Mouse (Mus musculus) kidney, embryonic 16.5 days (tissue): ENCODE results near the gene Mpp3. TPM values are rescaled to one million over a fixed set of nuclear protein-coding genes. Genes with fewer than 3 reads are reported as not detected.

Source experiments
- ATAC-seq: fragments of 200-750 bp; cut with Nextera tagmentation; 2 replicates; pipeline ENCODE4 v1.8.0; 2017; ENCODE audit warnings: moderate TSS enrichment; ENCODE audit not compliant: low FRiP score, low TSS enrichment
- H3K27ac ChIP-seq: fragments of 300-500 bp; sonication (generic); 2 replicates; pipeline ENCODE4 v1.5.1; 2014; ENCODE audit warnings: low read length
- H3K27me3 ChIP-seq: fragments of 300-500 bp; sonication (generic); 2 replicates; pipeline ENCODE4 v1.6.1; 2014; ENCODE audit warnings: low read length, control low read depth, mixed read lengths; ENCODE audit not compliant: insufficient read depth
- H3K36me3 ChIP-seq: fragments of 300-500 bp; sonication (generic); 2 replicates; pipeline ENCODE4 v1.6.1; 2014; ENCODE audit warnings: low read length, control low read depth, mixed read lengths; ENCODE audit not compliant: insufficient read depth
- H3K4me1 ChIP-seq: fragments of 300-500 bp; sonication (generic); 2 replicates; pipeline ENCODE4 v1.6.1; 2014; ENCODE audit warnings: low read length, control low read depth, mixed read lengths; ENCODE audit not compliant: insufficient read depth
- H3K4me2 ChIP-seq: fragments of 300-500 bp; sonication (generic); replicated peaks from 2 replicates; pipeline ENCODE4 v1.6.1; 2014; ENCODE audit warnings: low read depth, low read length
- H3K4me3 ChIP-seq: fragments of 300-500 bp; sonication (generic); 2 replicates; pipeline ENCODE4 v1.5.1; 2014; ENCODE audit warnings: mild to moderate bottlenecking, low read length
- H3K9ac ChIP-seq: fragments of 300-500 bp; sonication (generic); replicated peaks from 2 replicates; pipeline ENCODE4 v1.6.1; 2014; ENCODE audit warnings: low read length
- H3K9me3 ChIP-seq: fragments of 300-500 bp; sonication (generic); 2 replicates; pipeline ENCODE4 v1.6.1; 2016; ENCODE audit warnings: low read length, control low read depth
- WGBS: fragments of 180-500 bp; shearing (Covaris S2); extraction: QIAGEN DNeasy Blood & Tissue Kit; methylation state at CpG from one replicate; pipeline ENCODE4 v1.1.7; 2014; 5-methylcytosine and 5-hydroxymethylcytosine counted together
- polyA plus RNA-seq: library from polyadenylated mRNA; unstranded; fragments of >200 nt; fragmentation: Nextera tagmentation; extraction: Ambion mirVana; gene quantifications from 2 replicates; pipeline ENCODE4 v1.2.1, GENCODE M21; 2015

Gene Mpp3
- polyA plus RNA-seq, 1 experiment from 2014 or later, result 7.2 TPM

DNA sequence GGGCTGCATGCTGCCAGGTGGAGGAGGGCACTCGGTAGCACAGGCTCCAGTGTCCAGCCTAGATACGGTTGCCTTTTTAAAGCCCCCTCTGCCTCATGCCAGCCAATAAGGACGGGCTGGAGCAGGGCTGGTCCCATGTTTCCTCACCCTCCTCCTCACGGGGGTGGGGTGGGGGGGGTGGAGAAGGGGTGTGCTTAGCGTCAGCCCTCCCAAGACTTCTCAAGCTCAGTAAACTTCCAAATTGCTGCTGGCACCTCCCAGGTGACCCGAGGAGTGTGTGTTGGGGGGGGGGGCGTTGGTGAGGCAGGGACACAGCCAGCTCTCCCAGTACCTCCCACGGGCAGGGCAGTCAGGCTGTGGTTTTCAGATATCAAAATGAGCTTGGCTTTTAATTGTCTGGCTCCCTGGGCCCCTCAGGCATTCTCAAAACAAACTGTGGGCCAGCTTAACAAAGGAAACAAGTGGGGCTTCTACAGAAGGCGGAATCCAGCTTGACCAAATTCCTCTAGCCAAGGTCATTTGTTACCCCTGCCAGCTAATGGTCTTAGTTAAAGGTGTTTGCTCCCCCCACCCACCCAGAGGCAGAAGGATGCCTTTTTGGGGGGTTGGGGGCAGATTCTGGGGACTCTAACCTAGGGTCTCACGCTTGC is 61.2 kb downstream of the Mpp3 start, which contains the start of gene Sost:
Sost (minus strand) TSS at position 51 of the 650 bp plus-strand sequence.
- Histone ChIP-seq H3K27me3 (peaks cover 50% of the 10 kb centered on the region), H3K4me2 (peak within 1 kb of the TSS; percentile 34), H3K36me3 (no peaks in the 10 kb centered on the region), H3K4me1 (peaks cover 64% of the 10 kb centered on the region), H3K9me3 (no peaks in the 10 kb centered on the region), H3K4me3 (peak within 1 kb of the TSS; percentile 20), H3K9ac (0 out of 2 replicates have a peak within 1 kb of the TSS, but pooled peaks have one; percentile 35), H3K27ac (peak within 1 kb of the TSS; percentile 37)
- WGBS, result 21% methylated on average over 10 of the region's 10 CpGs
- peak; percentile 20; the same call in 1 of the 2 replicates for ATAC-seq

DNA sequence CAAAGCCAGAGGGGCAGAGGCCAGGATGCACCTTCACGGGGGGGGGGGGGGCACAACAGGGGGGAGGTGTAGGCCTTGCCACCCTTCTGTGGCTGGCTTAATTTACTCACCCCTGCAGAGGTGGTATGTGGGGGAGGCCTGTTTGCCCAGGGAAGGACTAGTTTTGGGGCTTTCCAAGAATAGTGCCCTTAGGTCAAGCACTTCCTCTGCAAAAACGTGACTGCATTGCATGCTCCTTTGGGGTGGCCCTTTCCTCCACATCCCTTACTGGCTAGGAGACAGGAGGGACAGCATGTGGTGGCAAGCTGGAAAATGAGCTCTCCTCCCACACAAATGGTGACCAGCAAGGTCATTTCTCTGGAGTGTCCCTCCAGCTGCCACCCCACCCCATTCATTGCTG is 62.7 kb downstream of the Mpp3 start:
- Histone ChIP-seq H3K36me3 (no peaks in the 10 kb centered on the region), H3K4me1 (peaks cover 64% of the 10 kb centered on the region), H3K27ac (peak overlapping the region; percentile 53; the same call in 1 of the 2 replicates), H3K27me3 (peaks cover 62% of the 10 kb centered on the region), H3K9ac (0 out of 2 replicates have a peak overlapping the region, but pooled peaks have one; percentile 4), H3K4me3 (no peak overlapping the region; the same call in 1 of the 2 replicates), H3K9me3 (no peaks in the 10 kb centered on the region), H3K4me2 (peak overlapping the region; percentile 34; the same call in 1 of the 2 replicates)
- 0% methylated on average over 1 of the region's 2 CpGs for WGBS
- ATAC-seq, result no peak

DNA sequence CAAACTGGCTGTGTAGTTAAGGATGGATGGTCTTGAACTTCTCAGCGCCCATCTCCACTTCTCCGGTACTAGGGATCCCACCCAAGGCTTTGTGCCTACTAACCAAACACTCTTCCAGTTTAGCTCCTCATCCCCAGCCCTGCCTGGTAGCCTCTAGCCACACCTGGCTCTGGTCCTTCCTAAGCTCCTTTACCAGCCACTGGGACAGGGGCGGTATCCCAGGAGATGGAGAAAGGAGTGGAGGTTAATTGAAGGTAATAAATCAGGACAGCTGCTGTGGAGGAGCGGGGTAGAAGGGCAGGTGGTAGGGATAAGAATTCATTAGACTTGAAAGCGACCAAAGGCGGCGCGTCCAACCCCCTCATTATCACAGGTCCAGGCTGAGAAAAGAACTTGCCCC is 63.6 kb downstream of the Mpp3 start:
- no peaks in the 10 kb centered on the region for H3K36me3 ChIP-seq
- peak overlapping the region; percentile 93; the same call in 1 of the 2 replicates for H3K4me2 ChIP-seq
- peak overlapping the region; percentile 28; the same call in 1 of the 2 replicates for H3K27ac ChIP-seq
- peaks cover 62% of the 10 kb centered on the region for H3K27me3 ChIP-seq
- peaks cover 64% of the 10 kb centered on the region for H3K4me1 ChIP-seq
- H3K9me3 ChIP-seq, result no peaks in the 10 kb centered on the region
- peak; percentile 31; the same call in 1 of the 2 replicates for ATAC-seq
- no peak overlapping the region for H3K9ac ChIP-seq
- WGBS, result 6% methylated on average over 8 of the region's 8 CpGs
- no peak overlapping the region; the same call in 1 of the 2 replicates for H3K4me3 ChIP-seq

DNA sequence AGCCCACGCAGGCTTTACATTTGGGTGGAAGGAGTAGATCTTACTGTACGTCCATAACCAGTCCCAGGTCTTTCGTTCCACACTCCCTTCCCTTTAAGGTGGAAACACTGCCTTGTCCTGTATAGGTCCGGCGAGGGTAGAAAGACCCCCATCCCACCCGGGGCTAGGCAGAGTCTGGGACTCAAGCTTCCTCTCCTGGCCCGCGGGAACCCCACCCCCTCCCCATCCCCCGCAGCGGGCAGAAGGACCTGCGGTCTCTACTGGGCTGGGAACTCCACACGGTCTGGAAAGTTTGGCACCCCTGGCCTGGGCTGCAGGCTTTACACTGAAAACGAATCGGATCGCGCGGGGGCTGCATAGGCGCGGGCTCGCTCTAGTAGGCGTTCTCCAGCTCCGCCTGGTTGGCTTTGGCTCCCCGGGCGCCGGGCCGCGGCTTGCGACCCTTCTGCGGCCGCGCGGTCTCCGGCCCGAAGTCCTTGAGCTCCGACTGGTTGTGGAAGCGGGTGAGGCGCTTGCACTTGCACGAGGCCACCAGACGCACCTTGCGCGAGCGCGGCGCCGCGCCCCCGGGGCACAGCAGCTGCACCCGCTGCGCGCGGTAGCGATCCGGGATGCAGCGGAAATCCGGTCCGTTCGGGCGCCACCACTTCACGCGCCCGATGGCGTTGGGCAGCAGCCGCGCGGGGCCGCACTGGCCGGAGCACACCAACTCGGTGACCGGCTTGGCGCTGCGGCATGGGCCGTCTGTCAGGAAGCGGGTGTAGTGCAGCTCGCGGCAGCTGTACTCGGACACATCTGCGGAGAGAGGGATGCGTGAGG is 64.6 kb downstream of the Mpp3 start:
- under 1% methylated on average over 78 of the region's 78 CpGs for WGBS
- Histone ChIP-seq H3K4me3 (peak overlapping the region; percentile 59), H3K4me1 (peaks cover 62% of the 10 kb centered on the region), H3K36me3 (no peaks in the 10 kb centered on the region), H3K27ac (peak overlapping the region; percentile 28; the same call in 1 of the 2 replicates), H3K27me3 (peaks cover 62% of the 10 kb centered on the region), H3K9me3 (no peaks in the 10 kb centered on the region), H3K4me2 (peak overlapping the region; percentile 93), H3K9ac (peak overlapping the region; percentile 71)
- peak; percentile 22; the same call in 1 of the 2 replicates for ATAC-seq

DNA sequence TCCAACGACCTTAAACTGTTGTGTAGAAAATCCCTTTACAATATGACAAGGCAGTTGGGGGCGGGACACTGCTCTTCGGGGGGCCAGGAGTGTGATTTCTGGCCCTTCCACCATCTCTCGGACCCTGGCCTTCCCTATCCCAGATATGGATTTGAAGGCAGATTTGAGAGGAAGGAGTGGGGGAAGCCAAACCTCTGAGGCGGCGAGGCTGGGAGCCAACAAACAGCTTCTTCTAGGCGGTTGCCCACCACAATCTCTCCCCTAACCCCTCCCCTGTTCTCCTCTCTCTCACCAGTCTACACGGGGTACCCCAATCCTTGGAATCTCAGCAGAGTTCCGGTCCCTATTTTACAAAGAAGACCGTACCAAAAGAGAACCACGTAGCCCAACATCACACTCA is 65.2 kb downstream of the Mpp3 start:
- Histone ChIP-seq H3K9me3 (no peaks in the 10 kb centered on the region), H3K27me3 (peaks cover 62% of the 10 kb centered on the region), H3K4me3 (peak overlapping the region; percentile 59), H3K4me1 (peaks cover 56% of the 10 kb centered on the region), H3K9ac (peak overlapping the region; percentile 71), H3K27ac (no peak overlapping the region), H3K36me3 (no peaks in the 10 kb centered on the region), H3K4me2 (peak overlapping the region; percentile 93)
- ATAC-seq, result no peak
- WGBS, result 4% methylated on average over 11 of the region's 11 CpGs

DNA sequence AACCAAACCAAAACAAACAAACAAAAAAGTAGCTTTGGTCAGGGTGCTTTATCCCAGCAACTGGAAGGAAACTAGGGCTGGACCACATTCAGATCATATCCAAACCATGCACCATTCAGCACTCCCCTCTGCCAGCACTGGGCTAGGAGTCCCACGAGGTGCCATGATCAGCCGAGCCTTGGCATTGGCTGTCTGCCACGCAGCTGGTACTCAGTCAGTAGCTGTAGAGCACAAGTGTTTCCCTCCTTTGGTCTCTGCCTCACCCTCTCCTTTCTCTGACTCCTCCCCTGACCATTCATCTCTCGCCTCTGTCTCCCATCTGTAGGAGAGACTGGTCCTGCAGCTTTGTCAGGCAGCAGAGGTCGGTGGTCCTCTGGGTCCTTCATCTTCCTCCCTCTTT is 70.8 kb downstream of the Mpp3 start:
- no peak overlapping the region for H3K9ac ChIP-seq
- no peaks in the 10 kb centered on the region for H3K9me3 ChIP-seq
- WGBS, result 67% methylated on average over 5 of the region's 5 CpGs
- H3K27me3 ChIP-seq, result peaks cover 23% of the 10 kb centered on the region
- H3K4me3 ChIP-seq, result no peak overlapping the region
- H3K4me1 ChIP-seq, result peaks cover 15% of the 10 kb centered on the region
- H3K36me3 ChIP-seq, result no peaks in the 10 kb centered on the region
- H3K4me2 ChIP-seq, result no peak overlapping the region
- no peak overlapping the region for H3K27ac ChIP-seq
- no peak for ATAC-seq

DNA sequence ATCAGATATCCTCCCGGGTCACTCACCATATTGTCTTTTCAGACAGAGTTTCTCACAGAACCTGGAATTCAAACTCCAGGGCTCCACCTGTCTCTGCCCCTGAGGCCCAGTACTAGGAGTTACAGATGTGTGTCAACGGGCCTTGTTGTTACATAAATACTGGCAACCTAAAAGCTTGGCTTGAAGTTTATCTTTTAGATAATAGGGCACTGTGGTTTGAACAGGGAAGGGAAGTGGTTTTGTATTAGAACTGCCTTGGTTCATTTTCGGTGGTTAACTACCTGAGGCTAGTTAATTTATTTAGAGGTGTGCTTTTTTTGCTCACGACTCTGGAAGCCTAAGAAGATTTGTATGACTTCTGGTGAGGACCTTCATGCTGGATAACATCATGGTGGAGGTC is 74.8 kb downstream of the Mpp3 start:
- Histone ChIP-seq H3K36me3 (no peaks in the 10 kb centered on the region), H3K4me2 (peak overlapping the region; percentile 17; the same call in 1 of the 2 replicates), H3K9ac (no peak overlapping the region), H3K27ac (peak overlapping the region; percentile 66), H3K4me3 (no peak overlapping the region), H3K9me3 (no peaks in the 10 kb centered on the region), H3K27me3 (peaks cover 9% of the 10 kb centered on the region; the same call in 1 of the 2 replicates), H3K4me1 (peaks cover 18% of the 10 kb centered on the region)
- WGBS, result 43% methylated on average over 4 of the region's 4 CpGs
- ATAC-seq, result no peak

DNA sequence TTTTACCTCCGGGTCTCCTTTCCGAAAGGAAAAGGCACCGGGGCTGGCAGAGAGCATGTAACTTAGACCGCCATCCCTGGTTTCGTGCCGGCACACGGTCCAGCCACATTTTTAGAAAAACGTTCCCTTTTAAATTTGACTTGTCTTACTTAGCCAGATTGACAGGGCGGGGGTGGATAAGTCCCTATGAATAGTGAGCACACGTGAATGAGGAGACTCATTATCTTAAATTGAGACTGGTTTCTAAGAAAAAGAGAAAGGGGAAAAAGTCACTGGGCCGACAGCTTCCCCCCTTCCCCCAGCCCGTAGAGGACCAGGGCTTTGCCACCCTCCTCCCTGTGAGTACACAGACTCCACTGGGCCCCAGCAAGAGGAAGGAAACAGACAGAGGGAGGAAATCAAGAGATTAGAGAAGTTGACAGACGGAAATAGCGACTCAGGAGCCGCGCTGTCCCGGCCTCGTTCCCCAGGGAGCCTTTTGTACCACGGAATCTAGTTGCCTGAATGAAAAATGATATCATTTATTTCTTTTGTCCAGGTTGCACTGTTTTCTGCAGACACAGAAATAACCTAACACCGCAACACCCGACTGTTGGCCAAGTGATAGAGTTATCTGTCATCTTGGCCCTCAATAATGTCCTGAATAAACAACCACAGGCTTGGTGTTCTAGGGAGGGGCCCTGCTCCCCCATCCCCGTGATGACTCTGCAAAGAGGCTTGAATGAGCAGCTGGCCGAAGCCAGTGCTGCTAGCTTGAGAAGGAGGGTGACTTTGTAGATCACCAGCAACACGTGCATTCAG is 75.5 kb downstream of the Mpp3 start:
- WGBS, result 23% methylated on average over 24 of the region's 24 CpGs
- Histone ChIP-seq H3K36me3 (no peaks in the 10 kb centered on the region), H3K4me1 (peaks cover 18% of the 10 kb centered on the region), H3K27me3 (peaks cover 9% of the 10 kb centered on the region; the same call in 1 of the 2 replicates), H3K4me2 (peak overlapping the region; percentile 17), H3K9me3 (no peaks in the 10 kb centered on the region), H3K27ac (peak overlapping the region; percentile 66), H3K9ac (no peak overlapping the region; the same call in 1 of the 2 replicates), H3K4me3 (no peak overlapping the region)
- peak; percentile 90 for ATAC-seq

DNA sequence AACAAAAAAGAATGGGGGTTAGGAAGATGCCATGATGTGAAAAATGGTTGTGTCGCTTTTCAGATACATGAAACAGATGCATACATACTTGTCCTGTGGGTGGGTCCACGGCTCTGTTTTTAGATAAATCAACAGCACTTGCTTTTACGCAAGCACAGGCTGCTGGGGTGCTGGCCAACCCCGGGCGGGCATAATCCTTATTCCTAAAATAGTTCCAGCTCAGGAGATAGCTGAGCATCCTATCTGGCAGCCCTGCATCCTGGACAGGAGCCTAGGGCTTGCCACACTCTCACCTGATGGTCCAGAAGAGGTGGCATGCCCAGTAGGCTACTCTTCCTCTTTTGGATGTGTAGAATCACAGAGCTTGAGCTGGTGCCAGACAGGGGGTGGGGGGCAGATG is 78.2 kb downstream of the Mpp3 start:
- H3K9ac ChIP-seq, result no peak overlapping the region
- H3K4me2 ChIP-seq, result no peak overlapping the region
- WGBS, result 90% methylated on average over 5 of the region's 5 CpGs
- H3K4me3 ChIP-seq, result no peak overlapping the region
- no peaks in the 10 kb centered on the region for H3K9me3 ChIP-seq
- no peak overlapping the region for H3K27ac ChIP-seq
- ATAC-seq, result no peak
- H3K27me3 ChIP-seq, result peaks cover under 1% of the 10 kb centered on the region; the same call in 1 of the 2 replicates
- no peaks in the 10 kb centered on the region for H3K36me3 ChIP-seq
- H3K4me1 ChIP-seq, result peaks cover 25% of the 10 kb centered on the region
